Comparison of ENCODE assay signal across 8 mouse cellular contexts in the genomic region with DNA sequence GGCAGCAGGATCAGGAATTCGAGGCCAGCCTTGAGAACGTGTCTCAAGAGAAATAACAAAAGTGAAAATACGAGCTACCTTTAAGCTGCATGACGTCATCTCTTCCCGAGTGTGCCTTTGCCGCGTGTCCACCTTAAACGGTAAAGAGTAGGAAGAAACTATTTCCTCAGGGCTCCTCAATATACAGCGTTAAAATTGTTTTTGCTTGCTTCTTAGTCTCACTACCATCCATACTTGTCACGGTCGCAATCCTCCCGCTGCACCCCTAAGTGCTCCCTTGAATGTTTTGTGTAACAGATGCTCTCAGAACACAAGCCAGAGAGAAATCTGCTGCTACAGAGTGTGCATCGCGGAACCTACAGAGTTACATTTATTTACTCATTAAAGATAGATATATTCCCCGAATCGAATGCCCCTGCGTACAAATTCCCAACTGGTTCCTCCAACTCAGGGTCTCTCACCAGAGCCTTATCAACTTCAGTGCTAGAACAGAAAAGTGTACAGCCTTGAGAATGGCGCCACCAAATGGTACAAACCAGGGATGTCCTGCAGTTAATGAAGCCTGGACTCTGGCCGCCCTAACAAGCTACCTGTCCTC. TPM values are rescaled to one million over a fixed set of nuclear protein-coding genes. Genes with fewer than 3 reads are reported as not detected.
A peak's percentile ranks its signal among the peaks of the same experiment; 100 is the strongest.
DNase-seq lines count a peak whose midpoint lies in the region; ATAC-seq and TF ChIP-seq lines count a peak whose summit lies in the region.

No protein-coding gene starts in this region.

- peak; percentile 42 to 97; a peak in 3 of 4 replicates for TF ChIP-seq CTCF in CH12.LX (conservative IDR thresholded peaks at IDR 0.05 in 1 of 2, IDR thresholded peaks at IDR 0.05 in 1 of 2; ENCODE audit: low read depth in 2 of 2, low read length in 2 of 2)

- in situ Hi-C loops in CH12.LX (cut with MboI; ENCODE audit: low pct_ligation_motif_present, low pct_unique_long_range_greater_than_20kb, low sequenced_read_pairs): loop anchor here (5.0 to 25.0 kb wide), 4 partner anchors 90 to 450 kb away; a partner anchor contains a TSS

- TF ChIP-seq RAD21 in CH12.LX (IDR thresholded peaks at IDR 0.05; ENCODE audit: low read depth, low read length): peak; percentile 98

- peak overlapping the region; percentile 65 for H3K9ac ChIP-seq in CH12.LX (ENCODE audit: insufficient read depth, low read depth)
- peak overlapping the region; percentile 79 for H3K9ac ChIP-seq in forebrain, embryonic 11.5 days (ENCODE audit: low read length)
- peak overlapping the region; percentile 75 for H3K9ac ChIP-seq in heart, embryonic 16.5 days (ENCODE audit: low read length)
- peak overlapping the region; percentile 65 for H3K9ac ChIP-seq in liver, embryonic 13.5 days
- peak overlapping the region; percentile 33 for H3K9ac ChIP-seq in stomach, embryonic 14.5 days (replicated peaks; ENCODE audit: low read depth, low read length)

- peak overlapping the region; percentile 65 for H3K4me2 ChIP-seq in CH12.LX (ENCODE audit: insufficient read depth, low read depth, poor library complexity, severe bottlenecking)
- peak overlapping the region; percentile 65 for H3K4me2 ChIP-seq in forebrain, embryonic 11.5 days (ENCODE audit: low read depth, low read length, severe bottlenecking)
- H3K4me2 ChIP-seq in heart, embryonic 16.5 days (ENCODE audit: low read depth, low read length): peak overlapping the region; percentile 89
- H3K4me2 ChIP-seq in liver, embryonic 13.5 days: peak overlapping the region; percentile 96
- peak overlapping the region; percentile 75 for H3K4me2 ChIP-seq in stomach, embryonic 14.5 days (replicated peaks; ENCODE audit: low read depth, low read length)

- under 1% methylated on average over 19 of the region's 19 CpGs for WGBS in forebrain, embryonic 11.5 days
- WGBS in heart, embryonic 16.5 days: under 1% methylated on average over 19 of the region's 19 CpGs
- WGBS in liver, embryonic 13.5 days (ENCODE audit: insufficient replicate concordance): under 1% methylated on average over 19 of the region's 19 CpGs
- under 1% methylated on average over 19 of the region's 19 CpGs for WGBS in stomach, embryonic 14.5 days

- no peaks in the 10 kb centered on the region for H3K27me3 ChIP-seq in CH12.LX (replicated peaks)
- no peaks in the 10 kb centered on the region for H3K27me3 ChIP-seq in forebrain, embryonic 11.5 days (ENCODE audit: control insufficient read depth, insufficient read depth, low read length)
- no peaks in the 10 kb centered on the region for H3K27me3 ChIP-seq in heart, embryonic 16.5 days (ENCODE audit: control insufficient read depth, insufficient read depth, low read length)
- H3K27me3 ChIP-seq in liver, embryonic 13.5 days: no peaks in the 10 kb centered on the region
- no peaks in the 10 kb centered on the region for H3K27me3 ChIP-seq in stomach, embryonic 14.5 days (ENCODE audit: control insufficient read depth, insufficient read depth, low read length)

- peaks cover 5% of the 10 kb centered on the region for H3K9me3 ChIP-seq in CH12.LX (replicated peaks; ENCODE audit: low read length)
- no peaks in the 10 kb centered on the region for H3K9me3 ChIP-seq in forebrain, embryonic 11.5 days (ENCODE audit: control insufficient read depth, low read length)
- H3K9me3 ChIP-seq in heart, embryonic 16.5 days (replicated peaks; ENCODE audit: control insufficient read depth, low read length): no peaks in the 10 kb centered on the region
- H3K9me3 ChIP-seq in liver, embryonic 13.5 days (replicated peaks): no peaks in the 10 kb centered on the region
- no peaks in the 10 kb centered on the region for H3K9me3 ChIP-seq in stomach, embryonic 14.5 days (ENCODE audit: control insufficient read depth, low read depth, low read length)

- no peak for TF ChIP-seq EP300 in CH12.LX (IDR thresholded peaks at IDR 0.05; ENCODE audit: low read length)

- no peak for TF ChIP-seq POLR2A in CH12.LX (IDR thresholded peaks at IDR 0.05; ENCODE audit: low read depth, low read length)

- peak; percentile 88 for DNase-seq in CH12.LX (ENCODE audit: extremely low read depth)
- peak; percentile 76 for DNase-seq in c-Kit-positive CD71-positive TER-119-negative erythroid progenitor cells, embryonic 14.5 days (ENCODE audit: low read depth)
- peak; percentile 77 for DNase-seq in forebrain, embryonic 11.5 days (ENCODE audit: low spot score)
- peak; percentile 82 to 88 for DNase-seq in kidney, postnatal 25 days
- DNase-seq in liver, embryonic 13.5 days: peak; percentile 62
- DNase-seq in natural killer cell, adult 2 months (ENCODE audit: low spot score in 2 of 2): peak; percentile 71 to 78

- peak overlapping the region; percentile 54 to 89 (median 68) for H3K4me3 ChIP-seq in CH12.LX (replicated peaks in 1 of 3; ENCODE audit: low read depth in 2 of 3, low read length in 2 of 3, poor library complexity in 1 of 3)
- peak overlapping the region; percentile 79 for H3K4me3 ChIP-seq in forebrain, embryonic 11.5 days (ENCODE audit: low read depth, low read length)
- peak overlapping the region; percentile 87 for H3K4me3 ChIP-seq in heart, embryonic 16.5 days (ENCODE audit: low read length)
- H3K4me3 ChIP-seq in liver, embryonic 13.5 days (replicated peaks): peak overlapping the region; percentile 87
- H3K4me3 ChIP-seq in stomach, embryonic 14.5 days (ENCODE audit: low read depth, low read length): peak overlapping the region; percentile 88

- H3K27ac ChIP-seq in CH12.LX (ENCODE audit: insufficient read depth, low read depth): peak overlapping the region; percentile 28
- H3K27ac ChIP-seq in forebrain, embryonic 11.5 days (ENCODE audit: low read depth, low read length): no peak overlapping the region
- peak overlapping the region; percentile 69 for H3K27ac ChIP-seq in heart, embryonic 16.5 days (ENCODE audit: low read length)
- peak overlapping the region; percentile 70 for H3K27ac ChIP-seq in liver, embryonic 13.5 days
- H3K27ac ChIP-seq in stomach, embryonic 14.5 days (ENCODE audit: low read length): peak overlapping the region; percentile 45

- no peaks in the 10 kb centered on the region; the same call in 1 of the 2 replicates for H3K79me2 ChIP-seq in CH12.LX (replicated peaks; ENCODE audit: control insufficient read depth, extremely low read depth, insufficient read depth, poor library complexity, severe bottlenecking)

- no peaks in the 10 kb centered on the region for H3K36me3 ChIP-seq in CH12.LX (replicated peaks in 1 of 2; ENCODE audit: control insufficient read depth in 1 of 2, insufficient read depth in 1 of 2, low read length in 1 of 2)
- H3K36me3 ChIP-seq in forebrain, embryonic 11.5 days (ENCODE audit: control insufficient read depth, insufficient read depth, low read length): no peaks in the 10 kb centered on the region
- H3K36me3 ChIP-seq in heart, embryonic 16.5 days (ENCODE audit: control insufficient read depth, insufficient read depth): no peaks in the 10 kb centered on the region
- no peaks in the 10 kb centered on the region for H3K36me3 ChIP-seq in liver, embryonic 13.5 days
- H3K36me3 ChIP-seq in stomach, embryonic 14.5 days (ENCODE audit: control insufficient read depth, insufficient read depth, low read length): no peaks in the 10 kb centered on the region

- peaks cover 3 to 14% of the 10 kb centered on the region in 2 experiments; a peak in 1 of 4 replicates for H3K4me1 ChIP-seq in CH12.LX (ENCODE audit: control insufficient read depth in 1 of 2, insufficient read depth in 2 of 2)
- peaks cover 3% of the 10 kb centered on the region; the same call in 1 of the 2 replicates for H3K4me1 ChIP-seq in forebrain, embryonic 11.5 days (replicated peaks; ENCODE audit: control insufficient read depth, insufficient read depth, low read length)
- H3K4me1 ChIP-seq in heart, embryonic 16.5 days (ENCODE audit: control insufficient read depth, insufficient read depth, low read length): 0 out of 2 replicates have a peak, but pooled peaks cover 3% of the 10 kb centered on the region
- peaks cover 28% of the 10 kb centered on the region for H3K4me1 ChIP-seq in liver, embryonic 13.5 days (replicated peaks)
- no peaks in the 10 kb centered on the region for H3K4me1 ChIP-seq in stomach, embryonic 14.5 days (ENCODE audit: control insufficient read depth, insufficient read depth, low read length)

- dilution Hi-C loops in CH12.LX (cut with MboI; ENCODE audit: extremely low pct_ligation_motif_present, extremely low pct_unique_long_range_greater_than_20kb, low sequenced_read_pairs): no loop called here

- peak; percentile 45 for ATAC-seq in forebrain, embryonic 11.5 days (replicated peaks; ENCODE audit: low FRiP score)
- peak; percentile 43 for ATAC-seq in heart, embryonic 16.5 days (replicated peaks; ENCODE audit: extremely low read depth, insufficient read depth, low FRiP score)
- peak; percentile 49 for ATAC-seq in liver, embryonic 13.5 days (ENCODE audit: low read depth)
- ATAC-seq in stomach, embryonic 14.5 days (ENCODE audit: insufficient number of reproducible peaks, insufficient read depth, low FRiP score, low read depth): peak; percentile 38; the same call in 1 of the 2 replicates

TF ChIP-seq in CH12.LX, 34 proteins besides CTCF, POLR2A, EP300 and RAD21 (continues in another document):
- TF ChIP-seq MAX (IDR thresholded peaks at IDR 0.05; ENCODE audit: low read length) (no peak), HCFC1 (IDR thresholded peaks at IDR 0.05; ENCODE audit: low read depth, low read length) (0 out of 2 replicates have a peak, but pooled peaks have one; percentile 8), ZKSCAN1 (IDR thresholded peaks at IDR 0.05; ENCODE audit: borderline replicate concordance, low read depth, low read length) (no peak), ZNF384 (IDR thresholded peaks at IDR 0.05; ENCODE audit: low read depth, low read length) (no peak), NRF1 (IDR thresholded peaks at IDR 0.05; ENCODE audit: low read depth, low read length) (no peak)

RNA-seq across cellular contexts. Expression of a gene that starts 0.7 kb away (rescaled TPM):
- total RNA-seq in CH12.LX (2012; rRNA removed) (13.4 and 16.5 TPM in 2 replicates), CH12.LX (2014; rRNA removed) (25.0 and 27.5 TPM in 2 replicates)
- 41.0 and 42.6 TPM in 2 replicates for polyA plus RNA-seq in CH12.LX (2012; ENCODE audit: insufficient read length, low read depth)
- polyA plus RNA-seq in forebrain, embryonic 11.5 days (2014; fragmentation: Nextera tagmentation; extraction: Ambion mirVana): 19.8 and 21.4 TPM in 2 replicates
- 6.8 and 7.2 TPM in 2 replicates for polyA plus RNA-seq in heart, embryonic 16.5 days (2015; fragmentation: Nextera tagmentation; extraction: Ambion mirVana)
- 4.5 and 6.4 TPM in 2 replicates for polyA plus RNA-seq in liver, embryonic 13.5 days (2015; fragmentation: Nextera tagmentation; extraction: Ambion mirVana)
- 8.3 and 10.3 TPM in 2 replicates for polyA plus RNA-seq in stomach, embryonic 14.5 days (2014; fragmentation: Nextera tagmentation; extraction: Ambion mirVana)

RNA-seq across cellular contexts. Expression of a gene that starts 19.0 kb away (rescaled TPM):
- 0.13 TPM in 1 of 2 replicates, not detected in the other for total RNA-seq in CH12.LX (2012; rRNA removed)
- not detected in 2 replicates for total RNA-seq in CH12.LX (2014; rRNA removed)
- not detected in 2 replicates for polyA plus RNA-seq in CH12.LX (2012; ENCODE audit: insufficient read length, low read depth)
- polyA plus RNA-seq in forebrain, embryonic 11.5 days (2014; fragmentation: Nextera tagmentation; extraction: Ambion mirVana): 0.43 and 0.60 TPM in 2 replicates
- 0.62 TPM in 1 of 2 replicates, not detected in the other for polyA plus RNA-seq in heart, embryonic 16.5 days (2015; fragmentation: Nextera tagmentation; extraction: Ambion mirVana)
- polyA plus RNA-seq in liver, embryonic 13.5 days (2015; fragmentation: Nextera tagmentation; extraction: Ambion mirVana): not detected in 2 replicates
- polyA plus RNA-seq in stomach, embryonic 14.5 days (2014; fragmentation: Nextera tagmentation; extraction: Ambion mirVana): not detected in 2 replicates
